Mouse (Mus musculus) liver, embryonic 14.5 days (tissue): ENCODE data around the gene Tbx2.

ENCODE experiments used
- CTCF ChIP-seq: IDR thresholded peaks from 2 replicates; pipeline ENCODE4 v1.5.1; 2016; ENCODE audit warnings: antibody characterized with exemption, low read depth, control low read depth
- EP300 ChIP-seq: IDR thresholded peaks from 2 replicates; pipeline ENCODE4 v1.6.1; 2016; ENCODE audit warnings: antibody characterized with exemption, low read depth

GRCm38 (mm10) chr11:85825031-85825430 lies 7.3 kb upstream of the Tbx2 start:
- no peak for TF ChIP-seq CTCF
- TF ChIP-seq EP300: no peak
